Mouse (Mus musculus) brain, embryonic 14.5 days (tissue): ENCODE results near the gene Aspn.

Experiments used
- CTCF ChIP-seq: fragments of 200-500 bp; IDR thresholded peaks from 2 replicates; pipeline ENCODE4 v1.5.1; 2012; ENCODE audit warnings: inconsistent platforms, mild to moderate bottlenecking, moderate library complexity, borderline replicate concordance; ENCODE audit not compliant: insufficient read depth, insufficient read length; ENCODE audit errors: extremely low read depth
- POLR2A ChIP-seq: fragments of 200-500 bp; IDR thresholded peaks from 2 replicates; pipeline ENCODE4 v1.6.1; 2012; ENCODE audit warnings: mild to moderate bottlenecking, inconsistent platforms, borderline replicate concordance; ENCODE audit not compliant: poor library complexity, insufficient read depth, insufficient read length, severe bottlenecking; ENCODE audit errors: extremely low read depth

DNA sequence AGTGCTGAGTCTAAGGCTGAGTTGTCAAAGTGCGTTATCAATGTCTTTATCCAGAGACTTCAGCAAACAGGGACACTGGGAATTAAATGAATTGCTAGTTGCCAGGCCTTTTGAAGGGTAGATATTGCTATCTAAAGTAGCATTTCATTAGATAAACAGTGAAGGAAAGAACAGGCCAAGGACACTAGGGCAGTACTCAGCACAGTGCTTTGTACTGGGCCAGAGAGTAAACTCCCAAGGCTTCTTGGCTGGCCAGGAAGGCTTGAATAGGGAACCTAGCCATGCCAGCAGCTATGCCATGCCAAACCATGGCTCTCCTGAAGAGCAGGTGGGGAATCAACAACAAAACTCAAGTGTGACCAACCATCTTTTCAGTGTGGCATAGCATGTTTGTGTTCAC lies 7.3 kb upstream of the Aspn start:
- TF ChIP-seq POLR2A (no peak), CTCF (no peak)
